ENCODE assay signal across 9 mouse cellular contexts in genomic region chr2:30084113-30084512, GRCm38 (mm10). TPM values are rescaled to one million over a fixed set of nuclear protein-coding genes. Genes with fewer than 3 reads are reported as not detected.
DNase-seq lines count a peak whose midpoint lies in the region; ATAC-seq lines count a peak whose summit lies in the region.
"Had no signal": no experiment of that assay in that cellular context is flagged by ENCODE, and none has a peak within 500 bp of the region (broad histone marks: within the 10 kb centered on the region; RNA-seq: fewer than 3 reads in every experiment).

No protein-coding gene starts in this region.

- WGBS in lung, embryonic 15.5 days: 53% methylated on average over 5 of the region's 5 CpGs
- 61% methylated on average over 5 of the region's 5 CpGs for WGBS in hindbrain, embryonic 10.5 days
- WGBS in limb, embryonic 12.5 days: 47% methylated on average over 5 of the region's 5 CpGs
- WGBS in neural tube, embryonic 15.5 days: 51% methylated on average over 5 of the region's 5 CpGs

- H3K4me2 ChIP-seq in lung, embryonic 15.5 days: peak overlapping the region; percentile 51; the same call in 1 of the 2 replicates
- peak overlapping the region; percentile 51 for H3K4me2 ChIP-seq in limb, embryonic 12.5 days
- peak overlapping the region; percentile 49 for H3K4me2 ChIP-seq in neural tube, embryonic 15.5 days

- DNase-seq in lung, postnatal 14 days: no peak
- DNase-seq in hindbrain, embryonic 10.5 days (ENCODE audit: low spot score): no peak
- DNase-seq in left cerebral cortex, adult 9 months (ENCODE audit: low spot score in 2 of 2): no peak
- DNase-seq in thymus, postnatal 36 days: no peak
- DNase-seq: layer of hippocampus, postnatal 36 days; thymus, postnatal 25 days had no signal

- H3K4me3 ChIP-seq in lung, embryonic 15.5 days: 0 out of 2 replicates have a peak overlapping the region, but pooled peaks have one; percentile 18
- H3K4me3 ChIP-seq in hindbrain, embryonic 10.5 days: peak overlapping the region; percentile 42
- H3K4me3 ChIP-seq in limb, embryonic 12.5 days (replicated peaks): no peak overlapping the region; the same call in 1 of the 2 replicates
- H3K4me3 ChIP-seq in neural tube, embryonic 15.5 days (replicated peaks): no peak overlapping the region

- peaks cover 12% of the 10 kb centered on the region for H3K4me1 ChIP-seq in lung, embryonic 15.5 days
- peaks cover 26% of the 10 kb centered on the region for H3K4me1 ChIP-seq in hindbrain, embryonic 10.5 days (replicated peaks)
- peaks cover 10% of the 10 kb centered on the region for H3K4me1 ChIP-seq in limb, embryonic 12.5 days (replicated peaks)
- H3K4me1 ChIP-seq in neural tube, embryonic 15.5 days: peaks cover 6% of the 10 kb centered on the region; the same call in 1 of the 2 replicates

- ATAC-seq in lung, embryonic 15.5 days (ENCODE audit: borderline replicate concordance, extremely low read depth, low FRiP score, low TSS enrichment): no peak
- ATAC-seq in limb, embryonic 12.5 days (ENCODE audit: insufficient number of reproducible peaks, insufficient read depth, low FRiP score, low TSS enrichment, low read depth): no peak
- ATAC-seq in neural tube, embryonic 15.5 days (ENCODE audit: low FRiP score): no peak

- H3K27me3 ChIP-seq in lung, embryonic 15.5 days: no peaks in the 10 kb centered on the region
- H3K27me3 ChIP-seq in hindbrain, embryonic 10.5 days (ENCODE audit: insufficient read depth, poor library complexity, severe bottlenecking): no peaks in the 10 kb centered on the region
- no peaks in the 10 kb centered on the region for H3K27me3 ChIP-seq in limb, embryonic 12.5 days
- H3K27me3 ChIP-seq in neural tube, embryonic 15.5 days (replicated peaks): no peaks in the 10 kb centered on the region

- H3K36me3 ChIP-seq in lung, embryonic 15.5 days: peaks cover 3% of the 10 kb centered on the region; the same call in 1 of the 2 replicates
- H3K36me3 ChIP-seq in hindbrain, embryonic 10.5 days: peaks cover 24% of the 10 kb centered on the region
- H3K36me3 ChIP-seq in limb, embryonic 12.5 days: peaks cover 10% of the 10 kb centered on the region; the same call in 1 of the 2 replicates
- no peaks in the 10 kb centered on the region for H3K36me3 ChIP-seq in neural tube, embryonic 15.5 days

- no peak overlapping the region for H3K9ac ChIP-seq in lung, embryonic 15.5 days
- H3K9ac ChIP-seq in limb, embryonic 12.5 days (replicated peaks): no peak overlapping the region; the same call in 1 of the 2 replicates
- no peak overlapping the region for H3K9ac ChIP-seq in neural tube, embryonic 15.5 days (replicated peaks)

- no peak overlapping the region for H3K27ac ChIP-seq in lung, embryonic 15.5 days
- H3K27ac ChIP-seq in hindbrain, embryonic 10.5 days: peak overlapping the region; percentile 30
- H3K27ac ChIP-seq in limb, embryonic 12.5 days: no peak overlapping the region
- no peak overlapping the region for H3K27ac ChIP-seq in neural tube, embryonic 15.5 days (replicated peaks)

- H3K9me3 ChIP-seq in lung, embryonic 15.5 days: no peaks in the 10 kb centered on the region
- no peaks in the 10 kb centered on the region for H3K9me3 ChIP-seq in hindbrain, embryonic 10.5 days
- H3K9me3 ChIP-seq in limb, embryonic 12.5 days: no peaks in the 10 kb centered on the region
- H3K9me3 ChIP-seq in neural tube, embryonic 15.5 days (replicated peaks): no peaks in the 10 kb centered on the region

RNA-seq across cellular contexts. Expression of gene Pkn3, which starts 6.6 kb away (rescaled TPM):
- polyA plus RNA-seq in lung, embryonic 15.5 days (2015; fragmentation: Nextera tagmentation; extraction: Ambion mirVana): 13.2 and 14.7 TPM in 2 replicates
- polyA plus RNA-seq in hindbrain, embryonic 10.5 days (2016; fragmentation: Nextera tagmentation; extraction: Ambion mirVana): 9.7 TPM in 2 replicates
- polyA plus RNA-seq in limb, embryonic 12.5 days (2016; fragmentation: Nextera tagmentation; extraction: Ambion mirVana): 12.3 and 14.1 TPM in 2 replicates
- 2.0 and 3.1 TPM in 2 replicates for polyA plus RNA-seq in neural tube, embryonic 15.5 days (2015; fragmentation: Nextera tagmentation; extraction: Ambion mirVana)

RNA-seq across cellular contexts. Expression of gene Zdhhc12, which starts 9.3 kb away (rescaled TPM):
- polyA plus RNA-seq in lung, embryonic 15.5 days (2015; fragmentation: Nextera tagmentation; extraction: Ambion mirVana): 31.4 and 32.5 TPM in 2 replicates
- 37.6 and 41.5 TPM in 2 replicates for polyA plus RNA-seq in hindbrain, embryonic 10.5 days (2016; fragmentation: Nextera tagmentation; extraction: Ambion mirVana)
- polyA plus RNA-seq in limb, embryonic 12.5 days (2016; fragmentation: Nextera tagmentation; extraction: Ambion mirVana): 26.0 and 28.2 TPM in 2 replicates
- polyA plus RNA-seq in neural tube, embryonic 15.5 days (2015; fragmentation: Nextera tagmentation; extraction: Ambion mirVana): 31.6 and 33.6 TPM in 2 replicates

RNA-seq across cellular contexts. Expression of gene Set, which starts 26.9 kb away (rescaled TPM):
- 449 and 465 TPM in 2 replicates for polyA plus RNA-seq in lung, embryonic 15.5 days (2015; fragmentation: Nextera tagmentation; extraction: Ambion mirVana)
- polyA plus RNA-seq in hindbrain, embryonic 10.5 days (2016; fragmentation: Nextera tagmentation; extraction: Ambion mirVana): 607 and 799 TPM in 2 replicates
- 720 and 722 TPM in 2 replicates for polyA plus RNA-seq in limb, embryonic 12.5 days (2016; fragmentation: Nextera tagmentation; extraction: Ambion mirVana)
- 285 and 330 TPM in 2 replicates for polyA plus RNA-seq in neural tube, embryonic 15.5 days (2015; fragmentation: Nextera tagmentation; extraction: Ambion mirVana)

RNA-seq across cellular contexts. Expression of gene Wdr34, which starts 35.4 kb away (rescaled TPM):
- polyA plus RNA-seq in lung, embryonic 15.5 days (2015; fragmentation: Nextera tagmentation; extraction: Ambion mirVana): 34.0 and 34.5 TPM in 2 replicates
- polyA plus RNA-seq in hindbrain, embryonic 10.5 days (2016; fragmentation: Nextera tagmentation; extraction: Ambion mirVana): 27.3 and 36.7 TPM in 2 replicates
- polyA plus RNA-seq in limb, embryonic 12.5 days (2016; fragmentation: Nextera tagmentation; extraction: Ambion mirVana): 37.7 and 43.1 TPM in 2 replicates
- polyA plus RNA-seq in neural tube, embryonic 15.5 days (2015; fragmentation: Nextera tagmentation; extraction: Ambion mirVana): 63.0 and 72.9 TPM in 2 replicates

RNA-seq across cellular contexts. Expression of gene Zer1, which starts 40.3 kb away (rescaled TPM):
- 6.5 and 8.1 TPM in 2 replicates for polyA plus RNA-seq in lung, embryonic 15.5 days (2015; fragmentation: Nextera tagmentation; extraction: Ambion mirVana)
- polyA plus RNA-seq in hindbrain, embryonic 10.5 days (2016; fragmentation: Nextera tagmentation; extraction: Ambion mirVana): 6.5 and 8.7 TPM in 2 replicates
- 11.8 and 12.0 TPM in 2 replicates for polyA plus RNA-seq in limb, embryonic 12.5 days (2016; fragmentation: Nextera tagmentation; extraction: Ambion mirVana)
- polyA plus RNA-seq in neural tube, embryonic 15.5 days (2015; fragmentation: Nextera tagmentation; extraction: Ambion mirVana): 12.4 and 14.5 TPM in 2 replicates

Comparison
In these comparisons a context has a peak if more than half of its experiments do, and no peak if none do; other contexts are left out.
1. H3K4me3 ChIP-seq: peak in lung, embryonic 15.5 days (single experiment) and hindbrain, embryonic 10.5 days (single experiment); none in limb, embryonic 12.5 days (single experiment) and neural tube, embryonic 15.5 days (single experiment).
2. Peak in every context shown above with its lines, with median percentiles within 50 percentile points of each other: H3K4me2 ChIP-seq.